Mouse (Mus musculus): ENCODE measurements around the gene Olfml2b.

GRCm38 (mm10) chr1:170701582-170701981, 57.2 kb downstream of the Olfml2b start:
- no peak for TF ChIP-seq CTCF (IDR thresholded peaks at IDR 0.05; ENCODE audit: control insufficient read depth, insufficient read depth, low read length)
- no peak for TF ChIP-seq POLR2A (IDR thresholded peaks at IDR 0.05; ENCODE audit: borderline replicate concordance, control insufficient read depth, low read depth, low read length)
